Mouse (Mus musculus): Measurements from ENCODE around the gene Cdan1. TPM values are rescaled to one million over a fixed set of nuclear protein-coding genes. Genes with fewer than 3 reads are reported as not detected.

The Cdan1 gene
- polyA plus RNA-seq, 1 experiment from 2014 or later, result 2.0 TPM

- Histone ChIP-seq H3K9me3 (ENCODE audit: low read length) (no peaks in the 10 kb centered on the region), H3K36me3 (replicated peaks; ENCODE audit: insufficient read depth, low read length) (no peaks in the 10 kb centered on the region), H3K9ac (replicated peaks) (peak within 1 kb of the TSS; percentile 72), H3K4me3 (ENCODE audit: low read depth, low read length) (peak within 1 kb of the TSS; percentile 77), H3K27ac (ENCODE audit: low read depth) (peak within 1 kb of the TSS; percentile 52; the same call in 1 of the 2 replicates), H3K27me3 (ENCODE audit: insufficient read depth, low read length) (no peaks in the 10 kb centered on the region), H3K4me1 (ENCODE audit: insufficient read depth) (peaks cover 11% of the 10 kb centered on the region), H3K4me2 (ENCODE audit: low read depth, low read length) (peak within 1 kb of the TSS; percentile 93)
- peak; percentile 47 for TF ChIP-seq CTCF (IDR thresholded peaks at IDR 0.05; ENCODE audit: low read depth)
- TF ChIP-seq EP300 (IDR thresholded peaks at IDR 0.05; ENCODE audit: low read depth), result peak; percentile 66; the same call in 1 of the 2 replicates
- ATAC-seq (peak; percentile 98), DNase-seq (peak; percentile 97)
- under 1% methylated on average over 38 of the region's 39 CpGs for whole genome bisulfite sequencing (ENCODE audit: insufficient replicate concordance)
These were observed 625 bp upstream of the Cdan1 start, which contains the start of gene Ttbk2 for GRCm38 (mm10) chr2:120850424-120851082. Gene Ttbk2, minus strand, starts transcription at chr2:120850604.

DNA sequence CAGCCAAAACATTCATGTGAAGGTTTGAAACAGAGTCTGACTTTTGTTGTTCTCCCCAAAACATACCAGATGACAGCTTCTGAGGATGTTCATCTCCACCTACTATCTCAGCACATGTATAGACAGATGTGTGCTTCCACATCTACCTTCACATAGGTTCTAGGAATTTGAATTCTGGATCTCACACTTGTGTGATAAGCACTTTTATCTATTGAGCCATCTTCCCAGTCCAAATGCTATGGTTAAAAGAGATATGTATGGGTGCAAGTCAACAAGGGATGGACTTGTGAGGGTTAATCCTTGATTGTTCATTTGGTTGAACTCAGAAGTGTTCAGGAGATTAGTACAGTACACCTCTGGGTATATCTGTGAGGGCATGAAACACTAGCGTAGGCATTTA, 4.6 kb downstream of the Cdan1 start:
- 77% methylated on average over 1 of the region's 1 CpGs for WGBS (ENCODE audit: insufficient replicate concordance)
- Histone ChIP-seq H3K4me1 (ENCODE audit: insufficient read depth) (peaks cover 11% of the 10 kb centered on the region; the same call in 1 of the 2 replicates), H3K9me3 (ENCODE audit: low read length) (no peaks in the 10 kb centered on the region), H3K4me3 (ENCODE audit: low read depth, low read length) (no peak overlapping the region), H3K27ac (ENCODE audit: low read depth) (no peak overlapping the region), H3K36me3 (replicated peaks; ENCODE audit: insufficient read depth, low read length) (no peaks in the 10 kb centered on the region), H3K9ac (replicated peaks) (no peak overlapping the region), H3K4me2 (ENCODE audit: low read depth, low read length) (no peak overlapping the region), H3K27me3 (ENCODE audit: insufficient read depth, low read length) (no peaks in the 10 kb centered on the region)
- no peak for ATAC-seq
- TF ChIP-seq EP300 (IDR thresholded peaks at IDR 0.05; ENCODE audit: low read depth) (no peak), CTCF (IDR thresholded peaks at IDR 0.05; ENCODE audit: low read depth) (no peak)
- DNase-seq, result no peak

DNA sequence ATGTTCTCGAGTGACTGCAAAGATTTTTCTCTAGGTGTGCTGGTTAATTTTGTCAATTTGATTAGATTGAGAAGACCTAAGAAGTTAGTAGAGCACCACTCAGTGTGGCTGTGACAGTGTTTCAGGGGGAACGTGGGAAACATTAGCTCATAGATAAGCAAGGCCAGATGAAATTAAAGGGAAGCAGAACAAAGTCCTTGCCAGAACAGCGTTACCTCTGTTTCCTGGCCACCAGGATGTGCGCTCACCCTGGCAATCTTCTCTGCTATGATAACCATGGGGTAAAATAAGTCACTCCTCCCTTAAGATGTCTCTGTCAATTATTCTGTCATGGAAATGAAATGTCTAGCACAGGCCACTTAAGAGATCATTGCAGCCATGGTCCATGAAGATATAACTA, 5.9 kb downstream of the Cdan1 start:
- H3K36me3 ChIP-seq (replicated peaks; ENCODE audit: insufficient read depth, low read length), result no peaks in the 10 kb centered on the region
- H3K27ac ChIP-seq (ENCODE audit: low read depth), result no peak overlapping the region
- H3K4me2 ChIP-seq (ENCODE audit: low read depth, low read length), result no peak overlapping the region
- H3K27me3 ChIP-seq (ENCODE audit: insufficient read depth, low read length), result no peaks in the 10 kb centered on the region
- no peak overlapping the region for H3K4me3 ChIP-seq (ENCODE audit: low read depth, low read length)
- no peak for ATAC-seq
- no peak for DNase-seq
- H3K4me1 ChIP-seq (ENCODE audit: insufficient read depth), result peaks cover 8% of the 10 kb centered on the region; the same call in 1 of the 2 replicates
- H3K9me3 ChIP-seq (ENCODE audit: low read length), result no peaks in the 10 kb centered on the region
- no peak overlapping the region for H3K9ac ChIP-seq (replicated peaks)
- TF ChIP-seq EP300 (IDR thresholded peaks at IDR 0.05; ENCODE audit: low read depth) (no peak), CTCF (IDR thresholded peaks at IDR 0.05; ENCODE audit: low read depth) (no peak)
- WGBS (ENCODE audit: insufficient replicate concordance), result 44% methylated on average over 4 of the region's 4 CpGs

DNA sequence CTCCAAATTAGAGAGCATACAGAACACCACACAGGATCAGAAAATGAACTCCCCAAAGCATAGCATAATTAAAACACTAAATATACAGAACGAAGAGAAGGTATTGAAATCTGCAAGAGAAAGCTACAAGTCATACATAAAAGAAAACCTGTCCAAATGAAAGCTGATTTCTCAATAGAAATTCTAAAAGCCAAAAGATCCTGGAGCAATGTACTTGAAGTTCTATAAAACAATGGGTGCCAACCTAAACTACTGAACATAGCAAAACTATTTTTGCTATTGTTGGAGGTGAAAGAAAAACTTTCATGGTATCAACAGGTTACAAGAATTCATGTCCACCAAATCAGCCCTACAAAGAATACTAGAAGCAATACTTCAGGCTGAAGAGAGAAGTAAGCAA, 8.7 kb downstream of the Cdan1 start:
- no peak for TF ChIP-seq EP300 (IDR thresholded peaks at IDR 0.05; ENCODE audit: low read depth)
- TF ChIP-seq CTCF (IDR thresholded peaks at IDR 0.05; ENCODE audit: low read depth), result no peak
- H3K9me3 ChIP-seq (ENCODE audit: low read length), result no peaks in the 10 kb centered on the region
- no peak for ATAC-seq
- H3K4me1 ChIP-seq (ENCODE audit: insufficient read depth), result peaks cover 8% of the 10 kb centered on the region; the same call in 1 of the 2 replicates
- DNase-seq, result no peak
- H3K9ac ChIP-seq (replicated peaks), result no peak overlapping the region
- H3K36me3 ChIP-seq (replicated peaks; ENCODE audit: insufficient read depth, low read length), result no peaks in the 10 kb centered on the region
- no peaks in the 10 kb centered on the region for H3K27me3 ChIP-seq (ENCODE audit: insufficient read depth, low read length)
- WGBS (ENCODE audit: insufficient replicate concordance), result 83% methylated on average over 1 of the region's 1 CpGs
- no peak overlapping the region for H3K4me3 ChIP-seq (ENCODE audit: low read depth, low read length)
- no peak overlapping the region for H3K4me2 ChIP-seq (ENCODE audit: low read depth, low read length)
- no peak overlapping the region for H3K27ac ChIP-seq (ENCODE audit: low read depth)

DNA sequence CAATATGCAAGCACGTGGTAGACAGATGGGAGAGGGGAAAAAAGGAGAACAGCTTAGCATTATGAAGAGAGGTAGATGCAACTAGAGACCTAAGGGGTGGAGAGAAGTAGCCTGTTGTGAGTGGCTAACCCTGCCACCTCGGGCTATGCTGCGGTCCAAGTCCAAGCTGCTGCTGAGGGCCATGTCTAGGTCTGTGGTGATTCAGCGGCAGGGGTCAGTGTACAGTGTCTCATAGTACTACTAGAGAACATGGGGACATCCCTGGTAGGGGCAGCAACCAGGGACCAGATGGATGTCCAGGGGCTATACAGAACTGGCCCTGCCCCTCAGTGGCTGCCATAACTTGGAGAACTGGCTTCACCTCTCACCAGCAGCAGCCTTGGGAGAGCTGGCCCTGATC, 14.8 kb downstream of the Cdan1 start:
- WGBS (ENCODE audit: insufficient replicate concordance), result 74% methylated on average over 4 of the region's 4 CpGs
- no peak for TF ChIP-seq EP300 (IDR thresholded peaks at IDR 0.05; ENCODE audit: low read depth)
- no peak for TF ChIP-seq CTCF (IDR thresholded peaks at IDR 0.05; ENCODE audit: low read depth)
- Histone ChIP-seq H3K27ac (ENCODE audit: low read depth) (no peak overlapping the region), H3K4me3 (ENCODE audit: low read depth, low read length) (no peak overlapping the region), H3K27me3 (ENCODE audit: insufficient read depth, low read length) (no peaks in the 10 kb centered on the region), H3K9ac (replicated peaks) (no peak overlapping the region), H3K9me3 (ENCODE audit: low read length) (no peaks in the 10 kb centered on the region), H3K4me2 (ENCODE audit: low read depth, low read length) (no peak overlapping the region), H3K36me3 (replicated peaks; ENCODE audit: insufficient read depth, low read length) (no peaks in the 10 kb centered on the region), H3K4me1 (ENCODE audit: insufficient read depth) (no peaks in the 10 kb centered on the region)
- DNase-seq, result no peak
- ATAC-seq, result no peak

DNA sequence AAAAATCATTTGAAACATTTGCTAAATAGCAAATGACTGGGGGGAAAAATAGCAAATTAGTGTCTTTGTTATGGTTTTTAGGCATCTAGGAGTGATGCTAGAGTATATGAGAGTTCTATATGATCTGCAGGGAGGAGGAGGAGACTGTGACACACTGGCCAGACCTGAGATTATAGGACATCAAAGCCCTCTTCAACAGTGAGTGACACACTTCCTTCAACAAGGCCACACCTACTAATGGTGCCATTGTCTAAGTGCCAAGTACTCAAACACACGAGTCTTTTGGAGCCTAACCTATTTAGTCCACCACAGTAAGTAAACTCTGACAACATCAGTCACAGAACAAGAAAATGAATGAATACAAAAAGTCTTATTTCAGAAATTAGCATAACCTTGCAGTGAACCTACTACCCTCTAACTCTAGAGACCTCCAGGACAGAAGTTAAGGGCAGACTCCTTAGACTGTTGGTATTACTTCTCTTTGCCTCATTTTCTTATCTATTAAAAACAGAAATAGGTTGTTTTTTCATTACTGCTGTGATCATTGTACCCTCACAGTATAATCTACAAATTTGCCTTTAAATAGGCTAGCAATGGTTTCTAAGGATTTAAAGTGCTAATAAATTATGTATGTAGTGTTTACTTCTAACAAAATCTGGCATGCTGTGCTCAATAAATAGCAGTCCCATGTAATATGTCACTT, 22.8 kb downstream of the Cdan1 start:
- no peaks in the 10 kb centered on the region for H3K9me3 ChIP-seq (ENCODE audit: low read length)
- H3K27ac ChIP-seq (ENCODE audit: low read depth), result no peak overlapping the region
- ATAC-seq (peak; percentile 33), DNase-seq (no peak)
- H3K4me2 ChIP-seq (ENCODE audit: low read depth, low read length), result no peak overlapping the region
- no peaks in the 10 kb centered on the region; the same call in 1 of the 2 replicates for H3K4me1 ChIP-seq (ENCODE audit: insufficient read depth)
- no peaks in the 10 kb centered on the region for H3K27me3 ChIP-seq (ENCODE audit: insufficient read depth, low read length)
- H3K4me3 ChIP-seq (ENCODE audit: low read depth, low read length), result no peak overlapping the region
- H3K9ac ChIP-seq (replicated peaks), result no peak overlapping the region
- TF ChIP-seq EP300 (IDR thresholded peaks at IDR 0.05; ENCODE audit: low read depth), result no peak
- TF ChIP-seq CTCF (IDR thresholded peaks at IDR 0.05; ENCODE audit: low read depth), result no peak
- no peaks in the 10 kb centered on the region for H3K36me3 ChIP-seq (replicated peaks; ENCODE audit: insufficient read depth, low read length)
- WGBS (ENCODE audit: insufficient replicate concordance), result 44% methylated on average over 1 of the region's 1 CpGs
